Mouse (Mus musculus): ENCODE data around the gene Fntb.

Gene Fntb

GRCm38 (mm10) chr12:76920990-76921389 is 155.6 kb downstream of the Fntb start:
- DNase-seq (ENCODE audit: low read depth): no peak

GRCm38 (mm10) chr12:76923118-76923517 is 157.7 kb downstream of the Fntb start:
- no peak for DNase-seq (ENCODE audit: low read depth)

- peak; percentile 14 for DNase-seq (ENCODE audit: low read depth)
These were observed 159.7 kb downstream of the Fntb start for GRCm38 (mm10) chr12:76924904-76925604.

- DNase-seq (ENCODE audit: low read depth): peak; percentile 50
These were observed 161.1 kb downstream of the Fntb start for GRCm38 (mm10) chr12:76926338-76926945.

- no peak for DNase-seq (ENCODE audit: low read depth)
These were observed 161.6 kb downstream of the Fntb start for GRCm38 (mm10) chr12:76927012-76927411.

GRCm38 (mm10) chr12:76927539-76927938 is 162.2 kb downstream of the Fntb start:
- DNase-seq (ENCODE audit: low read depth): no peak

- DNase-seq (ENCODE audit: low read depth): no peak
These were observed 164.8 kb downstream of the Fntb start for GRCm38 (mm10) chr12:76930177-76930576.

- no peak for DNase-seq (ENCODE audit: low read depth)
These were observed 166.6 kb downstream of the Fntb start for GRCm38 (mm10) chr12:76931739-76932687.

GRCm38 (mm10) chr12:76932688-76933060 is 167.3 kb downstream of the Fntb start:
- DNase-seq (ENCODE audit: low read depth): no peak

GRCm38 (mm10) chr12:76934438-76934837 is 169.0 kb downstream of the Fntb start:
- DNase-seq (ENCODE audit: low read depth): no peak

GRCm38 (mm10) chr12:76936211-76936610 is 170.8 kb downstream of the Fntb start:
- DNase-seq (ENCODE audit: low read depth): no peak

- no peak for DNase-seq (ENCODE audit: low read depth)
These were observed 172.6 kb downstream of the Fntb start for GRCm38 (mm10) chr12:76938013-76938412.

- no peak for DNase-seq (ENCODE audit: low read depth)
These were observed 176.1 kb downstream of the Fntb start for GRCm38 (mm10) chr12:76941524-76941923.

GRCm38 (mm10) chr12:76942476-76942875 is 177.1 kb downstream of the Fntb start:
- DNase-seq (ENCODE audit: low read depth): no peak

- no peak for DNase-seq (ENCODE audit: low read depth)
These were observed 177.7 kb downstream of the Fntb start for GRCm38 (mm10) chr12:76943046-76943445.

GRCm38 (mm10) chr12:76943466-76943865 is 178.1 kb downstream of the Fntb start:
- no peak for DNase-seq (ENCODE audit: low read depth)

- no peak for DNase-seq (ENCODE audit: low read depth)
These were observed 182.1 kb downstream of the Fntb start for GRCm38 (mm10) chr12:76947487-76947886.

- no peak for DNase-seq (ENCODE audit: low read depth)
These were observed 182.8 kb downstream of the Fntb start for GRCm38 (mm10) chr12:76948185-76948584.

- DNase-seq (ENCODE audit: low read depth): no peak
These were observed 183.4 kb downstream of the Fntb start for GRCm38 (mm10) chr12:76948781-76949180.

- no peak for DNase-seq (ENCODE audit: low read depth)
These were observed 184.9 kb downstream of the Fntb start for GRCm38 (mm10) chr12:76950330-76950729.

GRCm38 (mm10) chr12:76953750-76954363 is 188.5 kb downstream of the Fntb start:
- no peak for DNase-seq (ENCODE audit: low read depth)

- DNase-seq (ENCODE audit: low read depth): peak; percentile 61
These were observed 189.5 kb downstream of the Fntb start for GRCm38 (mm10) chr12:76954698-76955423.
